Mouse (Mus musculus) testis, adult 2 months (tissue): ENCODE data around the gene Aplp2. TPM values are rescaled to one million over a fixed set of nuclear protein-coding genes. Genes with fewer than 3 reads are reported as not detected.

Experiments
- H3K27ac ChIP-seq: fragments of 200-500 bp; 2 replicates; pipeline ENCODE4 v1.5.1; 2012; ENCODE audit warnings: low read depth, low read length; ENCODE audit not compliant: control insufficient read depth, insufficient read depth
- H3K27me3 ChIP-seq: fragments of 200-500 bp; 2 replicates; pipeline ENCODE4 v1.6.1; 2012; ENCODE audit warnings: mild to moderate bottlenecking, low read length, moderate library complexity; ENCODE audit not compliant: control insufficient read depth, insufficient read depth
- H3K36me3 ChIP-seq: fragments of 200-500 bp; 2 replicates; pipeline ENCODE4 v1.6.1; 2012; ENCODE audit warnings: mild to moderate bottlenecking, low read length; ENCODE audit not compliant: control insufficient read depth, insufficient read depth
- H3K4me1 ChIP-seq: fragments of 200-500 bp; 2 replicates; pipeline ENCODE4 v1.6.1; 2012; ENCODE audit warnings: low read length; ENCODE audit not compliant: control insufficient read depth, insufficient read depth
- H3K4me3 ChIP-seq: fragments of 200-500 bp; 2 replicates; pipeline ENCODE4 v1.5.1; 2012; ENCODE audit warnings: low read depth, mild to moderate bottlenecking, low read length, moderate library complexity, mixed read lengths; ENCODE audit not compliant: control insufficient read depth
- CTCF ChIP-seq: fragments of 200-500 bp; IDR thresholded peaks from 2 replicates; pipeline ENCODE4 v1.5.1; 2012; ENCODE audit warnings: low read depth, mild to moderate bottlenecking, inconsistent platforms, low read length, moderate library complexity; ENCODE audit not compliant: control insufficient read depth, insufficient read depth, insufficient replicate concordance
- POLR2A ChIP-seq: fragments of 200-500 bp; IDR thresholded peaks from 2 replicates; pipeline ENCODE4 v1.6.1; 2012; ENCODE audit warnings: low read depth, mild to moderate bottlenecking, inconsistent platforms, low read length, moderate library complexity; ENCODE audit not compliant: control insufficient read depth
- polyA plus RNA-seq: library from polyadenylated mRNA; depleted of rRNA; stranded (reverse); fragments of >200 nt; gene quantifications from 2 replicates; pipeline ENCODE4 v1.2.3, GENCODE M21; 2012

The Aplp2 gene
- polyA plus RNA-seq, 1 experiment, result 183 TPM

- H3K4me1 ChIP-seq, result peaks cover 2% of the 10 kb centered on the region; the same call in 1 of the 2 replicates
- H3K27ac ChIP-seq, result no peak overlapping the region
Observed at GRCm38 (mm10) chr9:31240522-31241207, 29.1 kb upstream of the Aplp2 start.

GRCm38 (mm10) chr9:31239551-31239950 lies 27.9 kb upstream of the Aplp2 start:
- no peaks in the 10 kb centered on the region for H3K36me3 ChIP-seq
- TF ChIP-seq CTCF, result no peak
- TF ChIP-seq POLR2A, result no peak
- H3K27ac ChIP-seq, result no peak overlapping the region
- peaks cover 2% of the 10 kb centered on the region; the same call in 1 of the 2 replicates for H3K4me1 ChIP-seq
- no peaks in the 10 kb centered on the region for H3K27me3 ChIP-seq
- no peak overlapping the region for H3K4me3 ChIP-seq

More at GRCm38 (mm10) chr9:31240522-31241207, 29.1 kb upstream of the Aplp2 start:
- no peak for TF ChIP-seq POLR2A
- TF ChIP-seq CTCF, result no peak
- H3K36me3 ChIP-seq, result no peaks in the 10 kb centered on the region
- no peak overlapping the region for H3K4me3 ChIP-seq
- H3K27me3 ChIP-seq, result no peaks in the 10 kb centered on the region

GRCm38 (mm10) chr9:31238526-31238925 lies 26.9 kb upstream of the Aplp2 start:
- no peaks in the 10 kb centered on the region for H3K27me3 ChIP-seq
- no peaks in the 10 kb centered on the region for H3K36me3 ChIP-seq
- H3K4me3 ChIP-seq, result no peak overlapping the region
- peaks cover under 1% of the 10 kb centered on the region; the same call in 1 of the 2 replicates for H3K4me1 ChIP-seq
- no peak overlapping the region for H3K27ac ChIP-seq
- TF ChIP-seq CTCF (no peak), POLR2A (no peak)

GRCm38 (mm10) chr9:31236079-31236478 lies 24.5 kb upstream of the Aplp2 start:
- Histone ChIP-seq H3K4me1 (no peaks in the 10 kb centered on the region), H3K27me3 (no peaks in the 10 kb centered on the region), H3K4me3 (no peak overlapping the region), H3K36me3 (no peaks in the 10 kb centered on the region), H3K27ac (no peak overlapping the region)
- TF ChIP-seq CTCF, result no peak
- TF ChIP-seq POLR2A, result no peak

- H3K27me3 ChIP-seq, result no peaks in the 10 kb centered on the region
- H3K4me1 ChIP-seq, result no peaks in the 10 kb centered on the region
- TF ChIP-seq POLR2A, result no peak
- TF ChIP-seq CTCF, result no peak
- no peak overlapping the region for H3K27ac ChIP-seq
- no peak overlapping the region for H3K4me3 ChIP-seq
- no peaks in the 10 kb centered on the region for H3K36me3 ChIP-seq
Observed at GRCm38 (mm10) chr9:31235489-31235888, 23.9 kb upstream of the Aplp2 start.

GRCm38 (mm10) chr9:31235030-31235429 lies 23.4 kb upstream of the Aplp2 start:
- no peak overlapping the region for H3K4me3 ChIP-seq
- no peaks in the 10 kb centered on the region for H3K4me1 ChIP-seq
- no peaks in the 10 kb centered on the region for H3K36me3 ChIP-seq
- no peaks in the 10 kb centered on the region for H3K27me3 ChIP-seq
- H3K27ac ChIP-seq, result no peak overlapping the region
- TF ChIP-seq CTCF (no peak), POLR2A (no peak)

GRCm38 (mm10) chr9:31226541-31226940 lies 14.9 kb upstream of the Aplp2 start:
- Histone ChIP-seq H3K27me3 (no peaks in the 10 kb centered on the region), H3K27ac (no peak overlapping the region), H3K36me3 (no peaks in the 10 kb centered on the region), H3K4me3 (no peak overlapping the region), H3K4me1 (no peaks in the 10 kb centered on the region; the same call in 1 of the 2 replicates)
- TF ChIP-seq POLR2A, result no peak
- no peak for TF ChIP-seq CTCF
